Mouse (Mus musculus) heart, postnatal 0 days (tissue): ENCODE measurements around the gene Slc16a11.

ENCODE experiments used
- CTCF ChIP-seq: IDR thresholded peaks from 2 replicates; pipeline ENCODE4 v1.5.1; 2016; ENCODE audit warnings: antibody characterized with exemption, control low read depth, low read depth
- EP300 ChIP-seq: IDR thresholded peaks from 2 replicates; pipeline ENCODE4 v1.6.1; 2016; ENCODE audit warnings: antibody characterized with exemption, low read depth

DNA sequence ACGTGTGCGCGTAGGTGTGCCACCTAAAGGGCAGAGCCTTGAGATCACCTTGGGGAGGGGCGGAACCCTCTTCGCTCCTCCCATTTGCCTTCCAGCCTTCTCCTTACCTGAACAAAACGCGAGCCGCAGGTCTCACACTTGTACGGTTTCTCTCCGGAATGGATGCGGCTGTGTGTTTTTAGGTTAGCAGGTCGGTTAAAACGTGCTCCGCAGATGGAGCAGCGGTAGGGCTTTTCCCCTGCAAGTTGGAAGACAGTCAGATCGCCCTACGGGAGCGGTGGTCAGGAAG, 14.0 kb downstream of the Slc16a11 start:
- no peak for TF ChIP-seq CTCF
- no peak for TF ChIP-seq EP300
